Mouse (Mus musculus): ENCODE results near the gene Celf1. TPM values are rescaled to one million over a fixed set of nuclear protein-coding genes. Genes with fewer than 3 reads are reported as not detected.

The Celf1 gene
- total and polyA plus RNA-seq, 3 experiments, result 29.7 to 69.7 (median 52.8) TPM

DNA sequence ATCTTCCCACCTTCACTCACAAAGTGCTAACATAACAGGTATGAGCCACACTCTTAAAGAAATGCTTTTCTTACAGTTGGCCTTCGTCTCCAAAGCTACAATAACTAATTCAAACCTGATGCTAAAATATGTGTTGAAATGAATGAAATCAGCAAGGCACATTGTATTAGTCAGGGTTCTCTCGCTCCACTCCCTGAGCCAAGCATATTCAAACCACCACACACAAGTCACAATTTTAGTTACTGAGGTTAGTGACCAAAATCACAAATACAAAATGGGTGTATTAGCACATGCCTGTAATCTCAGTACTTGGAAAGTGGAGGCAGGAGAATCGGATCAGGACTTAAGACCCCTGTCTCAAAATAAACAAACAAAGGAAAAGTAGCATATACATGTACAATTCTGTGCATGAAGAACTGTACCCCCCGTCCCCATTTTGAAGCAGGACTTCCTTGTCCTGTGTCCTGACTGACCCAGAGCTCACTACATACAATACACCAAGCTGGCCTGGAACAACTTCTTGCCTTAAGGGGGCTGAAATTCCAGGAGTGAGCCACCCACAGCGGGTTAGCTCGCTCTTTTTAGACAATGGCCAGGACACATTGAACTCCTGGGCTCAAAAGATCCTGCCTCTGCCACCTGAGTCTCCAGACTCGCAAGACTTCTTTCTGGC, 23.5 kb upstream of the Celf1 start:
- peak overlapping the region; percentile 81 for H3K9ac ChIP-seq (ENCODE audit: insufficient read depth, low read depth)
- in situ Hi-C loops (cut with MboI; ENCODE audit: low pct_ligation_motif_present, low pct_unique_long_range_greater_than_20kb, low sequenced_read_pairs) (no loop called here), dilution Hi-C loops (cut with MboI; ENCODE audit: extremely low pct_ligation_motif_present, extremely low pct_unique_long_range_greater_than_20kb, low sequenced_read_pairs) (no loop called here)
- H3K27ac ChIP-seq (ENCODE audit: insufficient read depth, low read depth), result peak overlapping the region; percentile 9
- peaks cover 29% of the 10 kb centered on the region for H3K79me2 ChIP-seq (replicated peaks; ENCODE audit: control insufficient read depth, extremely low read depth, insufficient read depth, poor library complexity, severe bottlenecking)
- peaks cover 11 to 29% of the 10 kb centered on the region in 2 experiments for H3K36me3 ChIP-seq (replicated peaks in 1 of 2; ENCODE audit: control insufficient read depth in 1 of 2, insufficient read depth in 1 of 2, low read length in 1 of 2)
- DNase-seq (ENCODE audit: extremely low read depth), result peak; percentile 24
- peak overlapping the region; percentile 93 for H3K4me2 ChIP-seq (ENCODE audit: insufficient read depth, low read depth, poor library complexity, severe bottlenecking)
- peak overlapping the region; percentile 59 to 90 (median 78) for H3K4me3 ChIP-seq (replicated peaks in 1 of 3; ENCODE audit: low read depth in 2 of 3, low read length in 2 of 3, poor library complexity in 1 of 3)
- H3K9me3 ChIP-seq (replicated peaks; ENCODE audit: low read length), result no peaks in the 10 kb centered on the region
- no peak for TF ChIP-seq SMC3 (IDR thresholded peaks at IDR 0.05; ENCODE audit: low read depth, low read length)
- TF ChIP-seq KAT2A (IDR thresholded peaks at IDR 0.05; ENCODE audit: insufficient replicate concordance, low read length), result no peak
- 0 out of 2 replicates have a peak, but pooled peaks have one; percentile 36 for TF ChIP-seq TCF12 (IDR thresholded peaks at IDR 0.05; ENCODE audit: low read depth, low read length)
- TF ChIP-seq CTCF (conservative IDR thresholded peaks at IDR 0.05 in 1 of 2, IDR thresholded peaks at IDR 0.05 in 1 of 2; ENCODE audit: low read depth in 2 of 2, low read length in 2 of 2), result no peak
- no peak for TF ChIP-seq BHLHE40 (IDR thresholded peaks at IDR 0.05; ENCODE audit: low read depth, low read length)
- no peak for TF ChIP-seq NRF1 (IDR thresholded peaks at IDR 0.05; ENCODE audit: low read depth, low read length)
- TF ChIP-seq PAX5 (IDR thresholded peaks at IDR 0.05; ENCODE audit: low read length), result no peak
- no peak for TF ChIP-seq ZC3H11A (IDR thresholded peaks at IDR 0.05; ENCODE audit: low read depth, low read length)
- peak; percentile 45; the same call in 1 of the 2 replicates for TF ChIP-seq TBP (conservative IDR thresholded peaks at IDR 0.05; ENCODE audit: low read depth, low read length)
- TF ChIP-seq ZKSCAN1 (IDR thresholded peaks at IDR 0.05; ENCODE audit: borderline replicate concordance, low read depth, low read length), result no peak
- no peak for TF ChIP-seq ETS1 (conservative IDR thresholded peaks at IDR 0.05; ENCODE audit: low read depth, low read length)
- TF ChIP-seq MAX (IDR thresholded peaks at IDR 0.05; ENCODE audit: low read length), result 0 out of 2 replicates have a peak, but pooled peaks have one; percentile 4
- TF ChIP-seq MYC (IDR thresholded peaks at IDR 0.05; ENCODE audit: low read depth, low read length), result 0 out of 2 replicates have a peak, but pooled peaks have one; percentile 12
- TF ChIP-seq E2F4 (IDR thresholded peaks at IDR 0.05; ENCODE audit: insufficient replicate concordance, low read depth, low read length), result no peak
- peak; percentile 74 for TF ChIP-seq SIN3A (IDR thresholded peaks at IDR 0.05; ENCODE audit: low read length)
- TF ChIP-seq MXI1 (IDR thresholded peaks at IDR 0.05; ENCODE audit: low read depth, low read length), result peak; percentile 4; the same call in 1 of the 2 replicates
- TF ChIP-seq EP300 (IDR thresholded peaks at IDR 0.05; ENCODE audit: low read length), result no peak
- TF ChIP-seq ZNF384 (IDR thresholded peaks at IDR 0.05; ENCODE audit: low read depth, low read length), result no peak
- H3K4me1 ChIP-seq (ENCODE audit: control insufficient read depth in 1 of 2, insufficient read depth in 2 of 2), result peaks cover 0 to 16% of the 10 kb centered on the region in 2 experiments; a peak in 2 of 4 replicates
- no peaks in the 10 kb centered on the region for H3K27me3 ChIP-seq (replicated peaks)

DNA sequence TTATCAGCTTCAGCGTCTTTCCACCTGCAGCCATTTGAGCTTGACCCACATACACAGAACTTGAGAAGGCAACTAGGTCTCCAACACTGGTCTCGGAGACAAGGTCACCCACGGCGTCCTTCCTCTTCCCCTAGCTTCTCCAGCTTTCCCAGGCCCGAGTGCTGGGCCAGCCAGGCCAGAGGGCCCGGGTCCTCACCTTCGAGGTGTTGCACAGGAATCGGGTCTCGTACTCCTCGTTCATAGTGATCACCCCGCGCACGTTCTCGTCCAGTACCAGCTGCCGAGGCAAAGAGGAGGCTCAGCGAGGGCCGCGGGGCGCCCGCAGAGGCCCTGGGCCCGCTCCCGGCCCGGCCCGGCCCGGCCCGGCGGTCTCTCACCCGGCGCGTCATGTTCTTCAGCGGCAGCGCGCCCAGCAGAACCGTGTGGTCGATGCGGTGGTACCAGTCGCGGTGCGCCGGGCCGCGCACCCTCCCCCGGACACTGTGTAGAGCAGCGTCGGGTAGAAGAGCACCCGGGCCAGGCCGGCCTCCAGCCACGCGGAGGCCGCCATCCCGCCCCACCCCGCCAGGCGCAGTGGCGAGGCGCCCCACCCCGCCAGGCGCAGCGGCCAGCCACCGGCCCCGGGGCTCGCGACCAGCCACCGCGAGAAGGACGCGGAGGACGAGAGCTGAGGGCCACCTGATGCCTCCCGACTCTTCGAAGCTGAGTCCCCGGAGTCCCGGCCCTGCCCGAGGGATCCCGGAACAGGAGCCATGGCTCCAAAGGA, 22.8 kb upstream of the Celf1 start:
- peak; percentile 31 for DNase-seq (ENCODE audit: extremely low read depth)
- peak overlapping the region; percentile 9 for H3K27ac ChIP-seq (ENCODE audit: insufficient read depth, low read depth)
- dilution Hi-C loops (cut with MboI; ENCODE audit: extremely low pct_ligation_motif_present, extremely low pct_unique_long_range_greater_than_20kb, low sequenced_read_pairs) (no loop called here), in situ Hi-C loops (cut with MboI; ENCODE audit: low pct_ligation_motif_present, low pct_unique_long_range_greater_than_20kb, low sequenced_read_pairs) (no loop called here)
- H3K9me3 ChIP-seq (replicated peaks; ENCODE audit: low read length), result no peaks in the 10 kb centered on the region
- H3K4me1 ChIP-seq (ENCODE audit: control insufficient read depth in 1 of 2, insufficient read depth in 2 of 2), result peaks cover 2 to 16% of the 10 kb centered on the region in 2 experiments; a peak in 3 of 4 replicates
- H3K27me3 ChIP-seq (replicated peaks), result peaks cover 2% of the 10 kb centered on the region
- H3K4me2 ChIP-seq (ENCODE audit: insufficient read depth, low read depth, poor library complexity, severe bottlenecking), result peak overlapping the region; percentile 93
- H3K4me3 ChIP-seq (replicated peaks in 1 of 3; ENCODE audit: low read depth in 2 of 3, low read length in 2 of 3, poor library complexity in 1 of 3), result peak overlapping the region; percentile 59 to 90 (median 78)
- H3K9ac ChIP-seq (ENCODE audit: insufficient read depth, low read depth), result peak overlapping the region; percentile 81
- peaks cover 29% of the 10 kb centered on the region for H3K79me2 ChIP-seq (replicated peaks; ENCODE audit: control insufficient read depth, extremely low read depth, insufficient read depth, poor library complexity, severe bottlenecking)
- H3K36me3 ChIP-seq (replicated peaks in 1 of 2; ENCODE audit: control insufficient read depth in 1 of 2, insufficient read depth in 1 of 2, low read length in 1 of 2), result peaks cover 8 to 24% of the 10 kb centered on the region in 2 experiments
- no peak; the same call in 1 of the 2 replicates for TF ChIP-seq MAX (IDR thresholded peaks at IDR 0.05; ENCODE audit: low read length)
- no peak; the same call in 1 of the 2 replicates for TF ChIP-seq CHD2 (IDR thresholded peaks at IDR 0.05; ENCODE audit: low read length)
- no peak for TF ChIP-seq ELF1 (IDR thresholded peaks at IDR 0.05; ENCODE audit: low read depth, low read length)
- no peak for TF ChIP-seq JUN (IDR thresholded peaks at IDR 0.05; ENCODE audit: insufficient read depth, low read depth, low read length)
- no peak for TF ChIP-seq CTCF (conservative IDR thresholded peaks at IDR 0.05 in 1 of 2, IDR thresholded peaks at IDR 0.05 in 1 of 2; ENCODE audit: low read depth in 2 of 2, low read length in 2 of 2)
- peak; percentile 73 for TF ChIP-seq POLR2A (IDR thresholded peaks at IDR 0.05; ENCODE audit: low read depth, low read length)
- TF ChIP-seq BHLHE40 (IDR thresholded peaks at IDR 0.05; ENCODE audit: low read depth, low read length), result no peak
- TF ChIP-seq GABPA (IDR thresholded peaks at IDR 0.05; ENCODE audit: insufficient replicate concordance, low read depth, low read length), result no peak
- TF ChIP-seq TCF12 (IDR thresholded peaks at IDR 0.05; ENCODE audit: low read depth, low read length), result no peak
- no peak for TF ChIP-seq TBP (conservative IDR thresholded peaks at IDR 0.05; ENCODE audit: low read depth, low read length)
- no peak for TF ChIP-seq PAX5 (IDR thresholded peaks at IDR 0.05; ENCODE audit: low read length)
- no peak for TF ChIP-seq USF1 (IDR thresholded peaks at IDR 0.05; ENCODE audit: low read depth, low read length)
- 0 out of 2 replicates have a peak, but pooled peaks have one; percentile 40 for TF ChIP-seq CHD1 (IDR thresholded peaks at IDR 0.05; ENCODE audit: low read depth, low read length)
- TF ChIP-seq SIN3A (IDR thresholded peaks at IDR 0.05; ENCODE audit: low read length), result no peak; the same call in 1 of the 2 replicates
- TF ChIP-seq KAT2A (IDR thresholded peaks at IDR 0.05; ENCODE audit: insufficient replicate concordance, low read length), result 0 out of 2 replicates have a peak, but pooled peaks have one; percentile 25
- TF ChIP-seq RCOR1 (conservative IDR thresholded peaks at IDR 0.05; ENCODE audit: low read depth, low read length), result no peak
- peak; percentile 87; the same call in 1 of the 2 replicates for TF ChIP-seq UBTF (IDR thresholded peaks at IDR 0.05; ENCODE audit: low read depth, low read length)
- TF ChIP-seq EP300 (IDR thresholded peaks at IDR 0.05; ENCODE audit: low read length), result no peak
